Mouse (Mus musculus): Measurements from ENCODE around the gene Usp32. TPM values are rescaled to one million over a fixed set of nuclear protein-coding genes. Genes with fewer than 3 reads are reported as not detected.
"Not testable (repeated sequence)": the region's sequence is repeated elsewhere in the genome, so short reads cannot be mapped to it uniquely, and the experiment has no call there.

Gene Usp32
- 118 and 126 TPM in 2 replicates for total RNA-seq (2017)

DNA sequence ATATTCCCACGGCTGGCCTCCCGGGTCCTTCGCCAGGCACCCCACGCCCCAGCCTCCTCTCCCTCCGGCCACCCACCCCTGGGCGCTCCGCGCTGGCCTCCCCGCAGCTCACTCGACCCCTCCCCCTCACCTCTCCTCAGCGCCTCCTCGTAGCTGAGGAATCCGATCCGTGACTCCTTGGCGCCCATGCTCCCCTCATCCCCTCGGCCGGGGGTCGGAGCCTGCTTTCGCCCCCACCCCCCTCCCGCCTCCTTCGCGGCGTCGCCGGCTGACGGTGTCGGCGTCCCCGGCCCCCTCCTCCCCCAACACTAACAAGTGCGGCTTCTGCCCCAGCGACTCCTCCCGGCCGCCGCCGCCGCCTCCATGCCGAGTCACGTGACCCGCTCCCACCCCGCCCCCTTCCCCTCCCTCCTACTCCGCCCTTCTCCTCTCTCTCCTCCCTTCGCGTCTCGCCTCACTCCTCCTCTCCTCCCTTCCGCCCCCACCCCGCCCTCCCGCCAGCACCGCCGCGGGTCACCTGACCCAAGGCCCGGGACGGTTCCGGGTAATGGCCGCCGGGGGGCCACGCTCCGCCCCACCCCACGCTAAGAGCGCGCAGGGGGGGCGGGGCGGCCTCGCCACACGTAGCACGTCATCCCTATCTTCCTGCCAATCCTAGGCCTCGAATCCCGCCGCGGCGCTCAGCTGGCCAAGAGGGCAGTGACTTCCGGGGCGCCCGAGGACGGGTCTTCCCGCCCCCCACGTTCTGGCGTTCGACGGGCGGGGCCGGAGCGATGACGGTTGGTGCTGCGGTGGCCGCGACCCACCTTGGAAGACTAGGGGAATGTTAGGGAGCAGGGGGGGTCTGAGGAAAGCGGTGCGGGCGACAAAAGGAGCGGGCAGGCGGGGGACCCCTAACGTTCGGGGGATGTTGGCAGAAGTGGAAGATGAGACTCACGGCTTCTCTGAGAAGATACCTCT is at the start of gene Usp32:
TSS of gene Usp32 (minus strand) at position 581 of the 960 bp plus-strand sequence.
- ATAC-seq (ENCODE audit: extremely low read depth, insufficient number of reproducible peaks, low FRiP score, poor library complexity, severe bottlenecking), result peak; percentile 95

DNA sequence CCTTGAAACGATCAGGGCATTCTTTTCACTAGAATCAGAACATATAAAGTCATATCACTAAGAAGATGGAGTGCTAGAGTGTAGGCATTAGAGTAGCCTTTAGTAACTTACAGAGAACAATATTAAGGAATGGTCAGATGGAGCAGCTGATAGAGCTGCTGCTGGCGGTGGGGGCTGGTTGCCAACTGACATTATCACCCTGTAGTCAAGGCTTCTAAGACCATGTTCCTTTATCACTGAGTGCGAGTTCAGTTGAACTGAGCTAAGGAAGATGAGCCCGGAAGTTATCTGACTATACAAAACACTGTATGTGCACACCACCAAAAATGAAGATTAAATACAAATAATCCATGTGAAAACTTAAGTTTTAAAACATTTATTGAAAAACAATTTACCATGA is 49.1 kb upstream of the Usp32 start:
- no peak for ATAC-seq (ENCODE audit: extremely low read depth, insufficient number of reproducible peaks, low FRiP score, poor library complexity, severe bottlenecking)

DNA sequence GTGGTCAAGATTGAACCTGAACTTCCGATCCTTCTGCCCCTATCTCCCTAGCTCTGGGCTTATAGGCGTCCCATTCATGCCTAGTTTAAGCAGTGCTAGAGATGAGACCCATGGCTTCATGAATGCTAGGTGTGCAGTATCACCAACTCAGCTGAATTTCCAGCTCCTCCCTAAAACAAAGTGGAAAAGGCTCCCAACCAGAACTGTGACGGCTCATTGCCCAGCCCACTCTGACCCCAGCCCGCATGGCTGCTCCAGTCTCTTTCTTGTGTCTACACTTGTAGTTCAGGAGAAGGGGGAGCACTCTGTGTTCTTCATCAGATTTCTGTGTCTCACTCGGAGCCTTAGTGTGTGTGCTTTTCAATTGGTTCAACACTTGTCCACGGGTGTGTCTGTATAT is 44.9 kb upstream of the Usp32 start:
- ATAC-seq (ENCODE audit: extremely low read depth, insufficient number of reproducible peaks, low FRiP score, poor library complexity, severe bottlenecking), result no peak

DNA sequence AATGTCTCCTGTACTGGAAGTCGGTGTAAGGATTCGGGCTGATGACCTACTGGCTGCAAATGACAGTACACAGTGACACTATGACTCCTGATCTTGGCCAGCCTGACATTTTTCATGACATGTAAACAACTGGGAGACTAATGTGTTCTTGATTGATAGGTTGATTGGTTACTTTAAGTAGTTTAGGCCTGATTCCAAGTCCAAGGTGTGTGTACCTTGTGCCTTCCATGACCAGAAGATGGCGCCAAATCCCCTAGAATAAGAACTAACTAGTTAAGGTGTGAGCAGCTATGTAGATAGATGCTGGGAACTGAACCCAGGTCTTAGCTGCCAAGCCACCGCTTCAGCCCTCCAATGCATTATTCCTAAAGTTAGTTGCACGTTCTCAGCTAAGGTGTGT is 44.1 kb upstream of the Usp32 start:
- ATAC-seq (ENCODE audit: extremely low read depth, insufficient number of reproducible peaks, low FRiP score, poor library complexity, severe bottlenecking), result peak; percentile 59; the same call in 1 of the 2 replicates

DNA sequence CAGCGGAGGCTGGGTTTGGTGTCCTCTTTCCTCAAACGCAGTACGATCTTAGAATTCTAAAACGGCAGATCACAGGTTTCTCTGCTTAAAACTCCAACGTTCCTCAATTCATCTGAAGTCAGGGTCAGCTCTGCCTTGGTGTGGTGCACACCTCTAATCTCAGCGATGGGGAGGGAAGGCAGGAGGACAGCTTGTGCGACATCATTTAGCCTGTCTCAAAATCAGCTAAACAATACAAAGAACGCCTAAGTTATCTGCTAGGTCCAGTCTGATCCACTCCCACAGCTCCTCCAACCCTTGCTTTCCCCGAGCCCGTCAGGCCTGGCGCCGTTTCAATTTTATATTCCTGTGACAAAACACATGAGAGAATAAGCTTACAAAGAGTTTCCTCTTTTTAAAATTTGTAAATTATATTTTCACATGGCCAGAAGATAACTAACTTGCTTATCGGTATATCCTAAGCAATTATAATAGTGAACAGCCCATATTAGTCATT is 43.4 kb upstream of the Usp32 start:
- ATAC-seq (ENCODE audit: extremely low read depth, insufficient number of reproducible peaks, low FRiP score, poor library complexity, severe bottlenecking), result no peak

DNA sequence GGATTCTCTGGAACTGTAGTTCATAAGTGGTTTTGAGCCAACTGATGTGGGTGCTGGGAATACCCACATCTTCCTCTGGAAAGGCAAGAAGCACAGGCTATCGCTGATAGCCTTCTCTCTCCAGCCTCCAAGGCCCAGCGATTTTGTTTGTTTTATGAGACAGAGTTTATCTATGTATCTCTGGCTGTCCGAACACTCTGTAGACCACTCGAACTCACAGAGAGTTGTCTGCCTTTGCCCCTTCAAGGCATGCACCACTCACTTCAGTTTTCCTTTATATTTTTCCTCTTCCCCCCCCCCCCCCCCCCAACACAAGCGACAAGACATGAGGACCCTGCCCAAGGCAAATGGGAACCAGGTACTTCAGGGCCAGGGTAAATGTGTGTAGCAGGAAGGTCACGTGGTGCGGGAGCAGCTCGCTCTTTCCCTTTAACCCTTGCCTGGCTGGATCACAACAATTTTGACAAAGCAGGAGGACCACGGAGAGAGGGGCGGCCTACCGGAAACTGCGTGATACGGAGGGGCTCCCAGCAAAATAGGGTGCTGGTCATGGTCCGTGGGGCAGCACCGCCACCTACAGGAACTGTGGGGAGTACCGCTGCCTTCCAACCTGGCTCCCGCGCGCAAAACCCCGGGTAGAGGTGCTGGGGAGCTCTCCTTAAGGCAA is 42.8 kb upstream of the Usp32 start:
- peak; percentile 68 for ATAC-seq (ENCODE audit: extremely low read depth, insufficient number of reproducible peaks, low FRiP score, poor library complexity, severe bottlenecking)

DNA sequence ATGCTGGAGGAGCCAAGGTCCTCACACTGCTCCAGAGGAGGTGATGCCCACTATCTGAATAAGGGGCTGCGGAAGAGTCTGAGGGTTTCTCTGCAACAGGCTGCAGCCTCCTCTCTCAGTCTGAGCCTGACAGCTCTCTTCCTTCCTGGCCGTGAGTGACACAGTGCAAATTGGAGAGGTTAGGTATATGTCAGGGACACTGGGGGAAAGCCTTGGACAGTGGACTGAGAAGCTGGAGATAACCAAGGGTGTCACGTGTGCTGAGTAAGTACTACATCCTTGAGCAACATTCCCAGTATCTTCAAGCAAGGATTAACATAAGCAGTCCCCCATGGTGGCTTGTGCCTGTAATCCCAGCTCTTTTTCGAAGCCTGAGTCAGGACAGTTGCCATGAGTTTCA is 38.5 kb upstream of the Usp32 start:
- no peak for ATAC-seq (ENCODE audit: extremely low read depth, insufficient number of reproducible peaks, low FRiP score, poor library complexity, severe bottlenecking)

DNA sequence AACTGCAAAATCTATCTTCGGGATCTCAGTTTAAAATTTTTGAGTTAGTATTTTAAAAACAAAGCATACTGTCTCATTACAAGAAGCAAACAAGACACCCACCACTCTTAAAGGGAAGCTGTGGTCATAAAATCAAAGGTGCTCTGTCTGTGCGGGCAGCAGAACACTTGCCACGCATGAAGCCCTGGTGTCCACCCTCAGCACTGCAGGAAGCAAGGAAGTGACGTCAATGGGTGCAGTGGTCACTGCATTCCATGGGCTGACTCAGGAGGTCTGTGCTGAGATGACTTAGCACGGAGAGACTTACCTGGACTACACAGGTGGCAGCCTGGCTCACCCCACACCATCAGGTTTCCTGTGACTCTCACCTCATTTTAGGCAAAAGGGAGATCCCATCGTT is 37.8 kb upstream of the Usp32 start:
- 0 out of 2 replicates have a peak, but pooled peaks have one; percentile 3 for ATAC-seq (ENCODE audit: extremely low read depth, insufficient number of reproducible peaks, low FRiP score, poor library complexity, severe bottlenecking)

DNA sequence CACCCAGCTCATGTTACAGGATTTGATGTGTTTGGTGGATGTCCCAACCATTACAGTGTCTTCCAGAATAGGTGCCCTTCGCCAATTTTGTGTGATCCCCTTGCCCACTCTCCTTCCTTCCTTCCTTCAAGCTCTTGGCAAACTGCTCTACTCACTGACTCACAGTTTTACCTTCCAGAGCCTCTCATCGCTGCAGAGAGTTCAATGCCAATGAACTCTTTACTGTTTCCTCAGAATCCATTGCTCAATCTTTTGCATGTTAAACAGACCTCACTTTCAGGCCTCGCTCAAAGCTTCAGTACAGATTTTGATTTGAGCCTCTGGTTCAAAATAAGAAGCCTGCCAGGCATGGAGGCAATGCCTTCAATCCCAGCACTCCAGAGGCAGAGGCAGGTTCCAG is 36.0 kb upstream of the Usp32 start:
- no peak for ATAC-seq (ENCODE audit: extremely low read depth, insufficient number of reproducible peaks, low FRiP score, poor library complexity, severe bottlenecking)

DNA sequence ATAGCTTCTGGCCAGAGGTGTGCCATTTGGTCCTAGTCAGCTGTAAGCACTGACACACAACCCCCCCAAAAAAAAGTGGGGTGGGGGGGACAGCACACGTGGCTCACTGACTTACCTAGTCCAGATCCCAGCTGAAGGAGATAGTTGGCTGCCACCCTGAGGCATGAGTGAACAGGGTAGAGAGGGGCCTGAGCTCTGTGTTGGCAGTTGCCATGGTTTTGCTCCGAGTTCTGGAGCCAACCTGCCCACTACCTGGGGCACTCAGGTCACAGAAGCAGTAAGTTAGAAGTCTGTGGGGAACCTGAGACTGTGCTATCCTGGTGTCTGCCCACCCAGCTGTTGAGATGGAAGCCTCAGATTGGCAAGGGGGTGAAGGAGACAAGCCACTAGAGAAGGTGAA is 30.9 kb upstream of the Usp32 start:
- ATAC-seq (ENCODE audit: extremely low read depth, insufficient number of reproducible peaks, low FRiP score, poor library complexity, severe bottlenecking), result no peak

DNA sequence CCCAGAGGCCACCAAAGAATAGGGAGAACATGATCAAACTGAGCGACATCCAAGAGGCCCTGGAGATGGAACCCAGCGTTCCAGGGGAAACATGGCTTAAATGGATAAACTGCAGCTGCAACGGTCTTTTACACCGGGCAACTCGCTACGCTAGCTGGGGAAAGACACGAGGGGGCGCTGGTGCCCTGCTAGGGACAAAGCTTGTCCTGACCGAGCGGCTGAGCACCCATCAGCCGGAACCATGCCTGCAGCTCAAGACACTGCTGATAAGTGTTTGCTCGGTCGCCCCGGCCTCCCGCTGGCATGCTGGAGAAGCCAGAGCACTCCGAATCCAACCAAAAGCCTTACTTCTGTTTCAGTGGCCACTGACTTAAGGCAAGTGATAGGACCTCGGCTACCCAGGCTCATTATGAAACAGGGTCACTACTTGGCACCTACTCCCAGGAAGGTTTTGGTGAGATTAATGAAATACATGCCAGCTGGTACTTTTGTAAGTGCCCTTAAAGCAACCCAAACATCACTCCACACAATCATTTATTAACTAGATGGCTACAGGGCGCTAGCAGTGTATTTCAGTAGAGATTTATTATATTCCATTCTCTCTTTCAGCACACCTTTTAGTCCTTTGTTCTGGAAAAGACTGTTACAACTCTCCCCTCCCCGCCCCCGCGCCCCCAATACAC is 30.2 kb upstream of the Usp32 start, which contains the start of gene 1700125H20Rik:
TSS of gene 1700125H20Rik (plus strand) at position 347 of the 683 bp plus-strand sequence.
- peak; percentile 91 for ATAC-seq (ENCODE audit: extremely low read depth, insufficient number of reproducible peaks, low FRiP score, poor library complexity, severe bottlenecking)

DNA sequence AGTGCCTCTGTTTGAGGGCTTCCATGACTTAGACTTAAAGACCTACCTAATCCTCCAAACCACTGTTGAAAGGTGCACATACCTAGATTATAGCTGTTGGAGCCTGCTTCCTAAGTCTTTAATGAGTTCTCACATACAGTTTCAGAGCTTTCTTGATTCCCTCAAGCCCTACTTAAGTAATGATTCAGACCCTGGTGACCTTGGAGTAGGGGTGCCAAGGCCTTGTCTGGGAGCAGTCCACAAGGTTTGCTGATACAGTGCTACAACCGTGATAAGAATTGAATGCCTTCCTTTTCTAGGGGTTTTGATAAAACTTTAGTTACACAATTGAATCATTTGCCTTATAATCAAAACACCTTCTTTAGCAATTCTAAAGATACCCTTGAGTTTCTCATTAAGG is 27.5 kb upstream of the Usp32 start:
- ATAC-seq (ENCODE audit: extremely low read depth, insufficient number of reproducible peaks, low FRiP score, poor library complexity, severe bottlenecking), result no peak

DNA sequence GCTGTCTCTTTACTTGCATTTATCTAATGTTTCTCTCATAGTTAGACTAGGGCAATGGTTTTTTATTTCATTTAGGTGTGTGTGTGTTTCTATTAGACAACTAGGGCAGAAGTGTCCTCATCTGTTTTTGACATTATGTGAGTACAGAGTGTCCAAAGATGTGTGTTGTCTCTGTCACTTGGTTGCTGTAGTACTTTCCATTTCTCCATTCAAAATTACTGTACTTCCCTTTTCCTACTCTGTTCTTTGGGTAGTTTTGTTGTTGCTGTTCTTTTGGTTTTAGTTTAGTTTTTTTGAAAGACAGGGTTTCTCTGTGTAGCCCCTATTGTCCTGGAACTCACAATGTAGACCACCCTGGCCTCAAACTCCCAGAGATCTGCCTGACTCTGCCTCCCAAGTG is 24.4 kb upstream of the Usp32 start:
- ATAC-seq (ENCODE audit: extremely low read depth, insufficient number of reproducible peaks, low FRiP score, poor library complexity, severe bottlenecking), result no peak

DNA sequence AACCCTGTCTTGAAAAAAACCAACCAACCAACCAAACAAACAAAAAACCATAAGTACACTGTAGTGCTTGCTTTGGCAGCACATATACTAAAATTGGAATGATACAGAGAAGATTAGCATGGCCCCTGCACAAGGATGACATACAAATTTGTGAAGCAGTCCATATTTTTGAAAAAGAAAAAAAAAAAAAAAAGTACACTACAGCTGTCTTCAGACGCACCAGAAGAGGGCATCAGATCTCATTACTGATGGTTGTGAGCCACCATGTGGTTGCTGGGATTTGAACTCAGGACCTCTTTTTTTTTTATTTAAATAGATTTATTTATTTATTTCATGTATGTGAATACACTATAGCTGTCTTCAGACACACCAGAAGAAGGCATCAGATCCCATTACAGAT is 23.1 kb upstream of the Usp32 start:
- not testable (repeated sequence) for ATAC-seq (ENCODE audit: extremely low read depth, insufficient number of reproducible peaks, low FRiP score, poor library complexity, severe bottlenecking)

DNA sequence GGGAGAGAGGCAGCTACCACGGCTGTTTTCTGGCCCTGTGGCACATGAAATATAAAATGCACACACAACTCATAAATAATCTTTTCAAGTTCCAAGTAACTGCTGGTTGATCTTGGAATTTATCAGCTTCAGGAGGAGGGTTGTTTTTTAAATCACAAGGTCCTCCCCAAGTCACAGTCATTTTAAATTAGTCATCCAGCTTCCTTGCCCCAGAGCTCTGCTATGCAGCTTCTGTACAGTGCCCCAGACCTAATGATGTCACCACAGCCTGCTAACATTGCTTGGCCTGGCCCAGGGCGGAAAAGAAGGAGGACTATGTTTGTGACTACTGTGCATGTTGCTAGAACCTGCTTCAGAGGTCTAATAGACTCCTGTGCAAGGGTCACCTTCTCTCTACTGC is 17.3 kb upstream of the Usp32 start:
- no peak for ATAC-seq (ENCODE audit: extremely low read depth, insufficient number of reproducible peaks, low FRiP score, poor library complexity, severe bottlenecking)

DNA sequence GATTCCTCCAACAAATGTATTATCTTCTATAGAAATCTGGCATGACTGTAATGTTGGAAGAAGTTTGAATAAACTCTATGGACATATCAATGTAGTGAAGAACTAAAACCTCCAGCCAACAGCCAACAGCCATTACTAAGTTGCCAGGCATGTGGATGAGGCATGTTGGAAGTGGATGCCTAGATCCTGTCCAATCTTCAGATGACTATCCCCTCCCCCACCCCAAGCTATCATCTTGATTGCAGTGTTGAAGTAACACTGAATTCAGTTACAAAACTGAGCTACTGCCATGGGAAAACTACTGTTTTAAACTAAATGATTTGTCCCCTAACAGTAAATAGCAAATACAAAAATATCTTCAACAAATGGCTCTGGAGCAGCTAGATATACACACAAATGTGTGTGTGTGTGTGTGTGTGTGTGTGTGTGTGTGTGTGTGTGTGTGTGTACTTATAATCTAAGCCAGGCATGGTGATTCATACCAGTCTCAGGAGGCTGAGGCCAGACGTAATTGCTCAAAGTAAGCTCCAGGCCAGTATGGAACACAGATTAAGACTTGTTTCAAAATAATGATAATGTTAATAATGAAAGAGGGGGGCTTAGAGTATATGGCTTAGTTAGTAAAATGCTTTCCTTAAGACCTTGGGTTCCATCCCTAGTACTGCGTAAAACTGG is 12.4 kb upstream of the Usp32 start:
- no peak for ATAC-seq (ENCODE audit: extremely low read depth, insufficient number of reproducible peaks, low FRiP score, poor library complexity, severe bottlenecking)

DNA sequence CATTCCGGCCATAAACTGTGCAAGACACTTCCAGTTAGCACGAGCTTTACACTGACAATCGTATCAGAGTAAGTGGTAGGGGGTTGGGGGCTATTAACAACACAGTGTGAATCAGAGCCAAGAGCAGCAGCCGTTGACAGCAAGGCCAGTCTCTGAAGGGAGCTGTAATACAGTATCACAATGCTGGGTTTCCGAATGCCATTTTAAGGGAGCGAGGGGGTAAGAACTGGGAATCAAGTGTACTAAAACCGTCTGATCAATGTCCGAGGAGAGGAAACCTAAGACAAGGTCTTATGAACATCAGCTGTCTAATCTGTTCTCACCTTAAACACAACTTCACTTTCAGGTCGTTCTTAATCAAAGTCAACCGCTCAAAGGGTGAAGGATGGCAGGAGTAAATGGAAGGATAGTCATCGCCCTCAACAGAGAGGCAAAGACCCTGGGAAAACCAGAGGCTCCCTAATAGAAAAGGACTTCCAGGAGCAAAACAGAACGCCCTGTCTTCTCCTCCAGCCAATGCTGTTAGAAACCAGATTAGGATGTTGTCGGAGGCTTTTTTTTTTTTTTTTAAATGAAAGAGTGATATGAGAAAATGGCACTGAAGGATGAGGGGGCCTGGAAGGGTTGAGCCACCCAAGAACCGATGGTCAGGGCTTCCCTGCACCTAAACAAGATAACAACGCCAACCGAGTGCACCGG is 1.0 kb downstream of the Usp32 start:
- ATAC-seq (ENCODE audit: extremely low read depth, insufficient number of reproducible peaks, low FRiP score, poor library complexity, severe bottlenecking), result no peak

DNA sequence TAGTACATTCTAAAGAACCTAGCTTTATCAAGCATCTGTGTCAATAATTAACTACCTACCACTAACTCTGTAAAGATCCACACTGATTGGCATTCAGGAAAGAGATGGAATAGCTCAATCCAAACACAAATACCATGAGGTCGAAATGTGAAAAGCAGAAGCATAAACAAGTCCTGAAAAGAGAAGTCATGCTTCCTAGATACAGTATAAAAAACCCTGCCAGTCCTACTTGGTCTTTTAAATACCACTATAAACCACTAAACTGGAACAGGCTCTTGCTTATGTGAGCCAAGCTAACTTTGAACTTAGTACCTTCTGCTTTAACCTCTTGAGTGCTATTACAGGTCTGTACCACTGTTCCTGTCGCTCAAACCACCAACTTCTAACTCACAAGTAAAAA is 8.4 kb downstream of the Usp32 start:
- no peak for ATAC-seq (ENCODE audit: extremely low read depth, insufficient number of reproducible peaks, low FRiP score, poor library complexity, severe bottlenecking)
